Mouse (Mus musculus) myocyte (in vitro differentiated cells): ENCODE results near the gene Hoxc5. TPM values are rescaled to one million over a fixed set of nuclear protein-coding genes. Genes with fewer than 3 reads are reported as not detected.

Source experiments
- H3K27me3 ChIP-seq: one replicate; pipeline ENCODE4 v1.6.1; 2011; ENCODE audit not compliant: control insufficient read depth, insufficient read depth, insufficient read length
- H3K36me3 ChIP-seq: one replicate; pipeline ENCODE4 v1.6.1; 2011; ENCODE audit not compliant: control insufficient read depth, insufficient read depth
- H3K4me2 ChIP-seq: one replicate; pipeline ENCODE4 v1.6.1; 2011; ENCODE audit warnings: low read depth, control low read depth
- H3K4me3 ChIP-seq: one replicate; pipeline ENCODE4 v1.5.1; 2011; ENCODE audit warnings: mild to moderate bottlenecking, control low read depth, moderate library complexity
- H3K79me2 ChIP-seq: one replicate; pipeline ENCODE4 v1.6.1; 2011; ENCODE audit not compliant: control insufficient read depth, insufficient read depth
- H3ac ChIP-seq: one replicate; pipeline ENCODE4 v1.6.1; 2011; ENCODE audit not compliant: control insufficient read depth, insufficient read length
- CEBPB ChIP-seq: IDR thresholded peaks from 2 replicates; pipeline ENCODE4 v1.6.1; 2011; ENCODE audit warnings: mild to moderate bottlenecking, moderate library complexity; ENCODE audit not compliant: poor library complexity, insufficient read depth, severe bottlenecking
- E2F4 ChIP-seq: IDR thresholded peaks from one replicate; pipeline ENCODE4 v1.6.1; 2011; ENCODE audit warnings: mild to moderate bottlenecking, control low read depth, moderate library complexity; ENCODE audit not compliant: insufficient read depth
- MAX ChIP-seq: IDR thresholded peaks from one replicate; pipeline ENCODE4 v1.6.1; 2011; ENCODE audit warnings: low read depth, mild to moderate bottlenecking, control low read depth
- MYOD1 ChIP-seq, 3 experiments: IDR thresholded peaks; one replicate each; pipeline ENCODE4 v1.6.1; 2011; ENCODE audit warnings: control low read depth in 2 of 3, low read depth in 2 of 3, mild to moderate bottlenecking in 2 of 3, moderate library complexity in 1 of 3; ENCODE audit not compliant: insufficient read length in 2 of 3, control insufficient read depth in 1 of 3
- MYOG ChIP-seq, 3 experiments: IDR thresholded peaks; one replicate each; pipeline ENCODE4 v1.6.1; 2011; ENCODE audit warnings: control low read depth in 2 of 3, low read depth in 2 of 3, mild to moderate bottlenecking in 2 of 3; ENCODE audit not compliant: insufficient read length in 2 of 3, control insufficient read depth in 1 of 3, insufficient read depth in 1 of 3
- POLR2A ChIP-seq: IDR thresholded peaks from one replicate; pipeline ENCODE4 v1.6.1; 2011; ENCODE audit warnings: low read depth, mild to moderate bottlenecking, control low read depth, moderate library complexity; ENCODE audit not compliant: insufficient read length
- POLR2AphosphoS2 ChIP-seq: IDR thresholded peaks from one replicate; pipeline ENCODE4 v1.6.1; 2011; ENCODE audit warnings: low read depth, control low read depth; ENCODE audit not compliant: insufficient read length
- REST ChIP-seq: IDR thresholded peaks from one replicate; pipeline ENCODE4 v1.6.1; 2011; ENCODE audit warnings: mild to moderate bottlenecking, control low read depth, moderate library complexity; ENCODE audit not compliant: insufficient read depth, insufficient read length
- SRF ChIP-seq: IDR thresholded peaks from one replicate; pipeline ENCODE4 v1.6.1; 2011; ENCODE audit warnings: low read depth; ENCODE audit not compliant: control insufficient read depth, insufficient read length
- TCF12 ChIP-seq: IDR thresholded peaks from one replicate; pipeline ENCODE4 v1.6.1; 2011; ENCODE audit warnings: mild to moderate bottlenecking, control low read depth; ENCODE audit not compliant: poor library complexity, insufficient read depth, severe bottlenecking
- TCF3 ChIP-seq: IDR thresholded peaks from one replicate; pipeline ENCODE4 v1.6.1; 2011; ENCODE audit warnings: low read depth, control low read depth; ENCODE audit not compliant: insufficient read length
- USF1 ChIP-seq: IDR thresholded peaks from one replicate; pipeline ENCODE4 v1.6.1; 2011; ENCODE audit warnings: low read depth, mild to moderate bottlenecking, control low read depth, moderate library complexity
- polyA plus RNA-seq: library from polyadenylated mRNA; unstranded; fragments of >200 nt; fragmentation: generic; extraction: Trizol; gene quantifications from one replicate; pipeline ENCODE4 v1.2.1, GENCODE M21; 2012; ENCODE audit warnings: missing spikeins

Gene Hoxc5
- polyA plus RNA-seq, 1 experiment: 1.2 TPM

DNA sequence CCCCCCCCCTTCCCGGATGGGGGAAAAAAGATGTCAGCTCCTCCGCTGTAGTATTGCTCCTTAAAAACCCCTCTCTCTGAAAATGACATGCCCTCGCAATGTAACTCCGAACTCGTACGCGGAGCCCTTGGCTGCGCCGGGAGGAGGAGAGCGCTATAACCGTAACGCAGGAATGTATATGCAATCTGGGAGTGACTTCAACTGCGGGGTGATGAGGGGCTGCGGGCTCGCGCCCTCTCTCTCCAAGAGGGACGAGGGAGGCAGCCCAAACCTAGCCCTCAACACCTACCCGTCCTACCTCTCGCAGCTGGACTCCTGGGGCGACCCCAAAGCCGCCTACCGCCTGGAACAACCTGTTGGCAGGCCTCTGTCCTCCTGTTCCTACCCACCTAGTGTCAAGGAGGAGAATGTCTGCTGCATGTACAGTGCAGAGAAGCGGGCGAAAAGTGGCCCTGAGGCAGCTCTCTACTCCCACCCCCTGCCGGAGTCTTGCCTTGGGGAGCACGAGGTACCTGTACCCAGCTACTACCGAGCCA is 399 bp upstream of the Hoxc5 start, which contains the start of gene Hoxc10:
Hoxc10 (plus strand) TSS at position 21 of the 536 bp plus-strand sequence.
- Histone ChIP-seq H3K79me2 (peaks cover 96% of the 10 kb centered on the region), H3K27me3 (no peaks in the 10 kb centered on the region), H3K36me3 (no peaks in the 10 kb centered on the region)

DNA sequence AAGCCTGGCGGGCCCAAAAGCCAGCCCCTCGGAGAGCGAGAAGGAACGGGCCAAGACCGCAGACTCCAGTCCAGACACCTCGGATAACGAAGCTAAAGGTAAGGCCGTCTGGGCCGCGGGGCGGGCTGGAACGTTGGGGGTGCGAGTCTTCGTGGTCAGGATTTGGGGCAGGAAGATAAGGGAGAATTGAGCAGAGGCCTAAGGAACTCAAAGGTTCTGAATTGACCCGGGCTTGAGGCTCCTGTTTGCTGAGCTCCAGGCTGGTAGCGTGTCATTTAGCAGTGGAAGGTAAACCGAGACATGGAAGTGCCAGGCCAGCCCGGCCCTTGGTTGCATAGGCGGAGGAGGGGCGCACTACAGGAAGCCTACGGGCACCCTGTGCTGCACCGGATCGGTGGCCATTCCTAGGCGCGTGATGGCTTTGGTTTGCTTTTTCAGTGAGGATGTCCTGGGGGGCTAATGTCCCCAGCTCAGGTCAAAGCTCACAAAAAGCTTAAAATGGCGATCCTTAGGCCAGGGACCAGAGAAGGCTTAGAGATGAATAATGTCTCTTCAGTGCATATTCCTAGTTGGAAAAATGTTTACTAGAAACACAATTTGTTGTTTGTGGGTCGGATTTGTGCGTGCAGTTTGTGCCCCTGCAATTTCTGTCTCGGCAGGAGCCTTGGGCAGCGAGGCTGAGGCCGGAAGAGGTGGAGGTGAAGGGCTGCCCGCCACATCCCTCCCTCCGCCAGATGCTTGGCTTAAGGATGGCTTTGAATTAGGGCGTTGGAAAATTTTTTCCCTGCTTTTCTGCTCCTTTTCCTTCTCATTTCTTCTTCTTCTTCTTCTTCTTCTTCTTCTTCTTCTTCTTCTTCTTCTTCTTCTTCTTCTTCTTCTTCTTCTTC is 511 bp downstream of the Hoxc5 start:
- no peaks in the 10 kb centered on the region for H3K27me3 ChIP-seq
- peak overlapping the region; percentile 85 for H3K4me3 ChIP-seq
- no peaks in the 10 kb centered on the region for H3K36me3 ChIP-seq
- H3ac ChIP-seq: peak overlapping the region; percentile 32
- H3K4me2 ChIP-seq: peak overlapping the region; percentile 98
- TF ChIP-seq SRF (no peak), POLR2A (peak; percentile 50)
- peaks cover 96% of the 10 kb centered on the region for H3K79me2 ChIP-seq

More for the DNA sequence above, 399 bp upstream of the Hoxc5 start, which contains the start of gene Hoxc10:
- H3ac ChIP-seq: peak within 1 kb of the TSS; percentile 32
- H3K4me2 ChIP-seq: peak within 1 kb of the TSS; percentile 100
- no peak for TF ChIP-seq MYOD1 (IDR thresholded peaks at IDR 0.05; ENCODE audit: control insufficient read depth in 1 of 3, insufficient read length in 2 of 3, low read depth in 2 of 3)
- no peak for TF ChIP-seq MAX
- TF ChIP-seq POLR2A: peak; percentile 38
- H3K4me3 ChIP-seq: peak within 1 kb of the TSS; percentile 85

DNA sequence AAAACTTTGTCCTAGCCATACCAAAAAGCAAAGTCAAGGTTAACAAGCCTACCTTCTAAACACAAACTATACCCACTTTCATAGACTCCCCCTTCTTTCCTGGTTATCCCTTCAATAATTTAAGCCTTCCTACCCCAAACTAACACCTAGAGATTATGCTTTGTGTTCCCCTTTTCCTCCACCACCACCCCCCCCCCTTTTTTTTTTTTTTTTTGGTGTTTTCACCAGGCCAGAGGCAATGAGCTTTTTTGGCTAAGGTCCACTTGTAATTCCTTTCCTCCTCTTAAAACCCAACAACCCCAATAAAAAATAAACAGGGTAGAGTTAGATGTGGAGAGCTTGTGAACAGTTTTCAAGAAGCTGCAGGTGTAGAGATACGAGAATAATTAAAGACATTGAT is 2.1 kb downstream of the Hoxc5 start:
- H3K36me3 ChIP-seq: no peaks in the 10 kb centered on the region
- H3ac ChIP-seq: no peak overlapping the region
- peaks cover 97% of the 10 kb centered on the region for H3K79me2 ChIP-seq
- peak overlapping the region; percentile 98 for H3K4me2 ChIP-seq
- H3K4me3 ChIP-seq: peak overlapping the region; percentile 85
- no peaks in the 10 kb centered on the region for H3K27me3 ChIP-seq
- no peak for TF ChIP-seq TCF12
- no peak for TF ChIP-seq MAX
- no peak for TF ChIP-seq SRF

DNA sequence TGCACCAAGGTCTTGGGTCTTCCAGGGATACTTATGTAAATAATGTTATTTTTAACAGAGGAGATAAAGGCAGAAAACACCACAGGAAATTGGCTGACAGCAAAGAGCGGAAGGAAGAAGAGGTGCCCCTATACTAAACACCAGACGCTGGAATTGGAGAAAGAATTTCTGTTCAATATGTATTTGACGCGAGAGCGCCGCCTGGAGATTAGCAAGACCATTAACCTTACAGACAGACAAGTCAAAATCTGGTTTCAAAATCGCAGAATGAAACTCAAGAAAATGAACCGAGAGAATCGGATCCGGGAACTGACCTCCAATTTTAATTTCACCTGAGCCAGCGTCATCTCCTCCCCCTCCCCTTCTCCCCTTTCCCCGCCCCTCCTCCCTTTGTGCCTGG is 3.5 kb downstream of the Hoxc5 start:
- H3K27me3 ChIP-seq: no peaks in the 10 kb centered on the region
- H3K36me3 ChIP-seq: no peaks in the 10 kb centered on the region
- TF ChIP-seq MYOG (IDR thresholded peaks at IDR 0.05; ENCODE audit: control insufficient read depth in 1 of 3, insufficient read depth in 1 of 3, insufficient read length in 2 of 3, low read depth in 2 of 3) (no peak), CEBPB (no peak), MAX (no peak)
- peaks cover 98% of the 10 kb centered on the region for H3K79me2 ChIP-seq
- peak overlapping the region; percentile 21 for H3K4me3 ChIP-seq
- no peak overlapping the region for H3ac ChIP-seq
- peak overlapping the region; percentile 98 for H3K4me2 ChIP-seq

DNA sequence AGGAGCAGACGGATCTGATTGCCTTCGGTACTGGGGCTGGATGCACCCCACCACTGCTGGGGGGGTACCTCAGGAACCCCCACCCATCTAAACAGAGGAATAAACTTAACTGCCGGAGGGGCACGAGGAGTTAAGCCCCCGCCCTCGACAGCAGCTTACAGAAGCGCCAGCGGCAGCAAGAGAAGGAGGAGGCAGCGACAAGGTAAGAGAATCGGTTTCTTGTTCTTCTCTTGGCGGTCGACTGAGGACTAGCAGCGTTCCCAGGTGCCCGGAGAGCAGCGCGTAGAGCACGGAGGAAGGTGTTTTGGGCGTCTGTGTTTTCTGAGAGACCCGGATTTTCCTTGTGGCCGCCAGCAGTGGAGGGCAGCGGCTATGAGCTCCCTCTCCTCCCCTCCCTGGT is 5.0 kb downstream of the Hoxc5 start:
- Histone ChIP-seq H3K4me2 (peak overlapping the region; percentile 98), H3ac (peak overlapping the region; percentile 3), H3K79me2 (peaks cover 100% of the 10 kb centered on the region), H3K27me3 (no peaks in the 10 kb centered on the region), H3K36me3 (no peaks in the 10 kb centered on the region), H3K4me3 (peak overlapping the region; percentile 21)
- TF ChIP-seq E2F4 (no peak), TCF12 (no peak), MAX (no peak), USF1 (no peak), POLR2AphosphoS2 (peak; percentile 36)

DNA sequence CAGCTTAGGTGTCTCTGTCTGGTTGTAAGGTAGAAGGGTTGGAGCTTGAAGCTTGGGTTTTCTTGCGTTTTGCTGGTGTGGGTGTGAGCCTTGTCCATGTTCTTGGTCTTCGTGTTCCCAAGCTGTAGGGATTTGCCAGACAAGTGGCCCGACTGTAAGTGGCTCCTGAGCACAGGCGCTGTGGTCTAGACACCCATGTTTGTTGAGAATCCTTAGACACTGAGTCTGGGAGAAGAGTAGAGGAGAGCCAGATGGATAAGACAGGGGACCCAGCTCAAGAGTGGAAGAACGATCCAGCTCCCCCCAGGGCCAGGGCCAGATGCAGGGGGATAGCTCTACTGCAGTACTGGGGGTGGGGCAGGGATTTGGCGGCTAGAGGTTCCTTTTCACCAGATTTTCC is 5.5 kb downstream of the Hoxc5 start:
- Histone ChIP-seq H3ac (peak overlapping the region; percentile 3), H3K36me3 (no peaks in the 10 kb centered on the region), H3K4me2 (peak overlapping the region; percentile 98), H3K27me3 (no peaks in the 10 kb centered on the region), H3K79me2 (peaks cover 100% of the 10 kb centered on the region), H3K4me3 (peak overlapping the region; percentile 21)
- TF ChIP-seq POLR2A: no peak
- TF ChIP-seq SRF: no peak
- TF ChIP-seq USF1: no peak
- TF ChIP-seq REST: no peak
- TF ChIP-seq MYOG (IDR thresholded peaks at IDR 0.05; ENCODE audit: control insufficient read depth in 1 of 3, insufficient read depth in 1 of 3, insufficient read length in 2 of 3, low read depth in 2 of 3): no peak
- TF ChIP-seq MYOD1 (IDR thresholded peaks at IDR 0.05; ENCODE audit: control insufficient read depth in 1 of 3, insufficient read length in 2 of 3, low read depth in 2 of 3): no peak
- TF ChIP-seq E2F4: no peak
- TF ChIP-seq CEBPB: no peak
- no peak for TF ChIP-seq TCF3
- TF ChIP-seq MAX: no peak
